Mouse (Mus musculus) olfactory bulb, adult 2 months (tissue): ENCODE measurements around the gene Esrp2.

Experiments used
- CTCF ChIP-seq: fragments of 200-500 bp; IDR thresholded peaks from 2 replicates; pipeline ENCODE4 v1.5.1; 2012; ENCODE audit warnings: low read depth, mild to moderate bottlenecking, low read length, moderate library complexity; ENCODE audit not compliant: insufficient read depth
- POLR2A ChIP-seq: fragments of 200-500 bp; IDR thresholded peaks from 2 replicates; pipeline ENCODE4 v1.6.1; 2012; ENCODE audit warnings: mild to moderate bottlenecking, low read depth, low read length, moderate library complexity; ENCODE audit not compliant: insufficient read depth

DNA sequence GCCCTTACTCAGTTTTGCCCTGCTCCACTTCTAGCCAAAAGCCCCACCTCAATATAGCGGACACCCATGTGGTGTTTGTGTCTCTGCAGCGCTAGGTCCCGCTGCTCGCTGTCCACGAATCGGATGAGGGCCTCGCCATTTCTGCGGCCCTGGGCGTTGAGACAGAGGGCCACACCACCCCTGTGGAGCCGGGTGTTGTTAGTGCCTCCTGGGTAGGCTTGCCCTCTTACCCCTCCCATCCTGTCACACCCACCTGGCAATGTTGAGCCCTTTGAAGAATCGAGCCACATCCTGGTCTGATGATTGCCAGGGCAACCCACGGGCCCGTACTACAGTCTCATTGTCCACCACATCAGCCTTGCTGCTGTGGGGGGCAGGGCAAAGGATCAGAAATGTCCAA, 3.2 kb downstream of the Esrp2 start:
- no peak for TF ChIP-seq POLR2A
- no peak for TF ChIP-seq CTCF
